Mouse (Mus musculus) limb, embryonic 13.5 days (tissue): ENCODE data around the gene Gcc1. TPM values are rescaled to one million over a fixed set of nuclear protein-coding genes. Genes with fewer than 3 reads are reported as not detected.

Experiments used
- ATAC-seq: fragments of 200-750 bp; cut with Nextera tagmentation; 2 replicates; pipeline ENCODE4 v1.8.0; 2017; ENCODE audit warnings: low read depth, moderate number of reproducible peaks, moderate TSS enrichment; ENCODE audit not compliant: low FRiP score
- H3K27ac ChIP-seq: fragments of 300-500 bp; sonication (generic); 2 replicates; pipeline ENCODE4 v1.5.1; 2015; ENCODE audit warnings: inconsistent platforms, mild to moderate bottlenecking, moderate library complexity
- H3K27me3 ChIP-seq: fragments of 300-500 bp; sonication (generic); 2 replicates; pipeline ENCODE4 v1.6.1; 2015; ENCODE audit warnings: mild to moderate bottlenecking, inconsistent platforms
- H3K36me3 ChIP-seq: fragments of 300-500 bp; sonication (generic); 2 replicates; pipeline ENCODE4 v1.6.1; 2015; ENCODE audit warnings: inconsistent platforms, mild to moderate bottlenecking, moderate library complexity
- H3K4me1 ChIP-seq: fragments of 300-500 bp; sonication (generic); 2 replicates; pipeline ENCODE4 v1.6.1; 2015; ENCODE audit warnings: inconsistent platforms
- H3K4me2 ChIP-seq: fragments of 300-500 bp; sonication (generic); replicated peaks from 2 replicates; pipeline ENCODE4 v1.6.1; 2015; ENCODE audit warnings: inconsistent platforms, mild to moderate bottlenecking, moderate library complexity
- H3K4me3 ChIP-seq: fragments of 300-500 bp; sonication (generic); 2 replicates; pipeline ENCODE4 v1.5.1; 2015; ENCODE audit warnings: moderate library complexity, mild to moderate bottlenecking, inconsistent platforms
- H3K9ac ChIP-seq: fragments of 300-500 bp; sonication (generic); 2 replicates; pipeline ENCODE4 v1.6.1; 2015; ENCODE audit warnings: mild to moderate bottlenecking, inconsistent platforms
- H3K9me3 ChIP-seq: fragments of 300-500 bp; sonication (generic); 2 replicates; pipeline ENCODE4 v1.6.1; 2016; ENCODE audit warnings: inconsistent platforms
- whole genome bisulfite sequencing: fragments of 180-500 bp; shearing (Covaris S2); methylation state at CpG from one replicate; pipeline ENCODE4 v1.1.7; 2015; 5-methylcytosine and 5-hydroxymethylcytosine counted together
- polyA plus RNA-seq: library from polyadenylated mRNA; unstranded; fragments of >200 nt; fragmentation: Nextera tagmentation; extraction: Ambion mirVana; gene quantifications from 2 replicates; pipeline ENCODE4 v1.2.1, GENCODE M21; 2015

Gcc1 gene
- polyA plus RNA-seq, 1 experiment from 2014 or later: 9.9 TPM

- Histone ChIP-seq H3K27ac (no peak overlapping the region), H3K4me3 (peak overlapping the region; percentile 73), H3K4me2 (peak overlapping the region; percentile 98), H3K27me3 (no peaks in the 10 kb centered on the region), H3K36me3 (peaks cover 46% of the 10 kb centered on the region), H3K9me3 (no peaks in the 10 kb centered on the region), H3K4me1 (peaks cover 34% of the 10 kb centered on the region), H3K9ac (peak overlapping the region; percentile 79)
- 81% methylated on average over 17 of the region's 17 CpGs for WGBS
- ATAC-seq: no peak
Measured at GRCm38 (mm10) chr6:28420361-28420760, 7.8 kb downstream of the Gcc1 start.

- H3K9ac ChIP-seq: peak overlapping the region; percentile 79; the same call in 1 of the 2 replicates
- H3K27me3 ChIP-seq: no peaks in the 10 kb centered on the region
- 78% methylated on average over 2 of the region's 2 CpGs for WGBS
- peak overlapping the region; percentile 98 for H3K4me2 ChIP-seq
- H3K4me3 ChIP-seq: no peak overlapping the region
- H3K4me1 ChIP-seq: peaks cover 29% of the 10 kb centered on the region
- ATAC-seq: no peak
- no peak overlapping the region for H3K27ac ChIP-seq
- H3K9me3 ChIP-seq: no peaks in the 10 kb centered on the region
- H3K36me3 ChIP-seq: peaks cover 44% of the 10 kb centered on the region
Measured at GRCm38 (mm10) chr6:28419673-28420072, 8.5 kb downstream of the Gcc1 start.

GRCm38 (mm10) chr6:28418449-28418848 is 9.7 kb downstream of the Gcc1 start:
- H3K4me3 ChIP-seq: no peak overlapping the region
- H3K9ac ChIP-seq: no peak overlapping the region
- H3K36me3 ChIP-seq: peaks cover 44% of the 10 kb centered on the region
- no peaks in the 10 kb centered on the region for H3K9me3 ChIP-seq
- H3K27ac ChIP-seq: no peak overlapping the region
- peaks cover 24% of the 10 kb centered on the region for H3K4me1 ChIP-seq
- H3K27me3 ChIP-seq: no peaks in the 10 kb centered on the region
- H3K4me2 ChIP-seq: no peak overlapping the region
- no peak for ATAC-seq
- 94% methylated on average over 14 of the region's 14 CpGs for WGBS

- ATAC-seq: no peak
- H3K4me2 ChIP-seq: no peak overlapping the region
- peaks cover 19% of the 10 kb centered on the region for H3K4me1 ChIP-seq
- peaks cover 44% of the 10 kb centered on the region for H3K36me3 ChIP-seq
- no peaks in the 10 kb centered on the region for H3K27me3 ChIP-seq
- no peak overlapping the region for H3K9ac ChIP-seq
- WGBS: 72% methylated on average over 4 of the region's 4 CpGs
- H3K9me3 ChIP-seq: no peaks in the 10 kb centered on the region
- H3K27ac ChIP-seq: no peak overlapping the region
- H3K4me3 ChIP-seq: no peak overlapping the region
Measured at GRCm38 (mm10) chr6:28416981-28417380, 11.2 kb downstream of the Gcc1 start.

- no peak for ATAC-seq
- no peak overlapping the region for H3K9ac ChIP-seq
Measured at GRCm38 (mm10) chr6:28411236-28411635, 17.0 kb downstream of the Gcc1 start.

GRCm38 (mm10) chr6:28410053-28410452 is 18.1 kb downstream of the Gcc1 start:
- Histone ChIP-seq H3K4me3 (no peak overlapping the region), H3K4me1 (no peaks in the 10 kb centered on the region), H3K9ac (no peak overlapping the region), H3K27ac (no peak overlapping the region), H3K27me3 (no peaks in the 10 kb centered on the region), H3K4me2 (no peak overlapping the region), H3K9me3 (no peaks in the 10 kb centered on the region), H3K36me3 (peaks cover 3% of the 10 kb centered on the region)
- no peak for ATAC-seq
- 85% methylated on average over 9 of the region's 9 CpGs for WGBS

More at GRCm38 (mm10) chr6:28411236-28411635, 17.0 kb downstream of the Gcc1 start:
- Histone ChIP-seq H3K4me2 (no peak overlapping the region), H3K4me1 (no peaks in the 10 kb centered on the region), H3K36me3 (peaks cover 15% of the 10 kb centered on the region), H3K4me3 (no peak overlapping the region), H3K27me3 (no peaks in the 10 kb centered on the region), H3K27ac (no peak overlapping the region), H3K9me3 (no peaks in the 10 kb centered on the region)
- WGBS: 63% methylated on average over 2 of the region's 2 CpGs

GRCm38 (mm10) chr6:28399791-28400190 is 28.4 kb downstream of the Gcc1 start:
- Histone ChIP-seq H3K4me2 (no peak overlapping the region), H3K4me1 (0 out of 2 replicates have a peak, but pooled peaks cover 6% of the 10 kb centered on the region), H3K36me3 (no peaks in the 10 kb centered on the region), H3K27ac (no peak overlapping the region), H3K27me3 (peaks cover 31% of the 10 kb centered on the region), H3K9ac (no peak overlapping the region), H3K4me3 (no peak overlapping the region), H3K9me3 (peaks cover 11% of the 10 kb centered on the region; the same call in 1 of the 2 replicates)
- 92% methylated on average over 4 of the region's 4 CpGs for WGBS
- no peak for ATAC-seq

- WGBS: 87% methylated on average over 3 of the region's 3 CpGs
- Histone ChIP-seq H3K4me3 (no peak overlapping the region), H3K4me1 (0 out of 2 replicates have a peak, but pooled peaks cover 6% of the 10 kb centered on the region), H3K27me3 (peaks cover 34% of the 10 kb centered on the region), H3K27ac (no peak overlapping the region), H3K9ac (no peak overlapping the region), H3K9me3 (peaks cover 7% of the 10 kb centered on the region; the same call in 1 of the 2 replicates), H3K36me3 (no peaks in the 10 kb centered on the region), H3K4me2 (no peak overlapping the region)
- ATAC-seq: no peak
Measured at GRCm38 (mm10) chr6:28398726-28399125, 29.5 kb downstream of the Gcc1 start.

GRCm38 (mm10) chr6:28397681-28398203 is 30.4 kb downstream of the Gcc1 start, which contains the start of gene Zfp800:
Zfp800 (minus strand) TSS chr6:28398005.
- WGBS: 2% methylated on average over 33 of the region's 33 CpGs
- Histone ChIP-seq H3K27me3 (peaks cover 34% of the 10 kb centered on the region), H3K36me3 (no peaks in the 10 kb centered on the region), H3K4me2 (peak within 1 kb of the TSS; percentile 85), H3K4me3 (peak within 1 kb of the TSS; percentile 50), H3K27ac (no peak within 1 kb of the TSS), H3K4me1 (0 out of 2 replicates have a peak, but pooled peaks cover 6% of the 10 kb centered on the region), H3K9me3 (peaks cover 5% of the 10 kb centered on the region; the same call in 1 of the 2 replicates), H3K9ac (peak within 1 kb of the TSS; percentile 64)
- ATAC-seq: peak; percentile 69

GRCm38 (mm10) chr6:28396853-28397457 is 31.2 kb downstream of the Gcc1 start:
- peaks cover 34% of the 10 kb centered on the region for H3K27me3 ChIP-seq

GRCm38 (mm10) chr6:28396051-28396852 is 31.9 kb downstream of the Gcc1 start:
- no peak for ATAC-seq
- H3K27ac ChIP-seq: no peak overlapping the region
- no peak overlapping the region for H3K9ac ChIP-seq
- peaks cover 34% of the 10 kb centered on the region for H3K27me3 ChIP-seq
- H3K9me3 ChIP-seq: peaks cover 5% of the 10 kb centered on the region; the same call in 1 of the 2 replicates
- no peaks in the 10 kb centered on the region for H3K36me3 ChIP-seq
- H3K4me2 ChIP-seq: peak overlapping the region; percentile 85
- 0 out of 2 replicates have a peak, but pooled peaks cover 6% of the 10 kb centered on the region for H3K4me1 ChIP-seq
- 34% methylated on average over 15 of the region's 15 CpGs for WGBS
- H3K4me3 ChIP-seq: peak overlapping the region; percentile 50

More at GRCm38 (mm10) chr6:28396853-28397457, 31.2 kb downstream of the Gcc1 start:
- Histone ChIP-seq H3K4me2 (peak overlapping the region; percentile 85), H3K36me3 (no peaks in the 10 kb centered on the region), H3K4me1 (0 out of 2 replicates have a peak, but pooled peaks cover 6% of the 10 kb centered on the region), H3K4me3 (peak overlapping the region; percentile 50), H3K9me3 (peaks cover 5% of the 10 kb centered on the region; the same call in 1 of the 2 replicates), H3K9ac (peak overlapping the region; percentile 64), H3K27ac (no peak overlapping the region)
- no peak for ATAC-seq
- 1% methylated on average over 19 of the region's 19 CpGs for WGBS

GRCm38 (mm10) chr6:28389038-28389437 is 39.2 kb downstream of the Gcc1 start:
- WGBS: 85% methylated on average over 3 of the region's 3 CpGs
- Histone ChIP-seq H3K27ac (no peak overlapping the region), H3K4me3 (no peak overlapping the region), H3K4me2 (no peak overlapping the region), H3K9me3 (no peaks in the 10 kb centered on the region), H3K9ac (no peak overlapping the region), H3K4me1 (no peaks in the 10 kb centered on the region), H3K27me3 (0 out of 2 replicates have a peak, but pooled peaks cover 2% of the 10 kb centered on the region), H3K36me3 (no peaks in the 10 kb centered on the region)
- no peak for ATAC-seq
